Mouse (Mus musculus): ENCODE measurements at regions not wholly inside any gene's neighbourhood (a gene's known extent, or its start where the extent isn't known, plus 50 kb on each side); places are given as distances from the start of the nearest gene placed in this dataset.
A peak's percentile ranks its signal among the peaks of the same experiment; 100 is the strongest.

GRCm38 (mm10) chr15:11742820-11743219 lies 164.3 kb downstream of the Npr3 start:
- H3K27me3 ChIP-seq = no peaks in the 10 kb centered on the region
- H3K36me3 ChIP-seq = no peaks in the 10 kb centered on the region
- no peak for ATAC-seq (ENCODE audit: insufficient number of reproducible peaks, insufficient read depth, low FRiP score, low TSS enrichment, low read depth)
- H3K27ac ChIP-seq = no peak overlapping the region
- H3K4me3 ChIP-seq = no peak overlapping the region
- WGBS = 54% methylated on average over 7 of the region's 7 CpGs
- no peak overlapping the region for H3K4me2 ChIP-seq
- peaks cover 27% of the 10 kb centered on the region for H3K4me1 ChIP-seq
- no peaks in the 10 kb centered on the region for H3K9me3 ChIP-seq
- H3K9ac ChIP-seq = no peak overlapping the region

GRCm38 (mm10) chr15:11742346-11742729 lies 164.7 kb downstream of the Npr3 start:
- WGBS = 18% methylated on average over 6 of the region's 6 CpGs
- Histone ChIP-seq H3K4me1 (peaks cover 27% of the 10 kb centered on the region), H3K36me3 (no peaks in the 10 kb centered on the region), H3K4me3 (no peak overlapping the region), H3K9ac (0 out of 2 replicates have a peak overlapping the region, but pooled peaks have one; percentile 1), H3K27me3 (no peaks in the 10 kb centered on the region), H3K9me3 (no peaks in the 10 kb centered on the region), H3K4me2 (peak overlapping the region; percentile 41), H3K27ac (no peak overlapping the region)
- ATAC-seq (ENCODE audit: insufficient number of reproducible peaks, insufficient read depth, low FRiP score, low TSS enrichment, low read depth) = no peak

- H3K27me3 ChIP-seq = no peaks in the 10 kb centered on the region
- H3K4me3 ChIP-seq = no peak overlapping the region
- no peaks in the 10 kb centered on the region for H3K36me3 ChIP-seq
- 29% methylated on average over 18 of the region's 18 CpGs for WGBS
- ATAC-seq (ENCODE audit: insufficient number of reproducible peaks, insufficient read depth, low FRiP score, low TSS enrichment, low read depth) = no peak
- H3K27ac ChIP-seq = no peak overlapping the region
- H3K4me2 ChIP-seq = peak overlapping the region; percentile 41
- peaks cover 27% of the 10 kb centered on the region for H3K4me1 ChIP-seq
- 0 out of 2 replicates have a peak overlapping the region, but pooled peaks have one; percentile 1 for H3K9ac ChIP-seq
- no peaks in the 10 kb centered on the region for H3K9me3 ChIP-seq
Measured at GRCm38 (mm10) chr15:11741598-11742345, 165.3 kb downstream of the Npr3 start.

GRCm38 (mm10) chr15:11737436-11738000 lies 169.6 kb downstream of the Npr3 start:
- no peak for ATAC-seq (ENCODE audit: insufficient number of reproducible peaks, insufficient read depth, low FRiP score, low TSS enrichment, low read depth)
- 57% methylated on average over 4 of the region's 4 CpGs for WGBS
- Histone ChIP-seq H3K4me3 (no peak overlapping the region), H3K9me3 (no peaks in the 10 kb centered on the region), H3K27ac (no peak overlapping the region), H3K36me3 (no peaks in the 10 kb centered on the region), H3K4me1 (peaks cover 13% of the 10 kb centered on the region), H3K27me3 (no peaks in the 10 kb centered on the region), H3K9ac (no peak overlapping the region), H3K4me2 (no peak overlapping the region)

- no peak overlapping the region for H3K4me3 ChIP-seq
- no peak overlapping the region for H3K27ac ChIP-seq
- H3K4me2 ChIP-seq = no peak overlapping the region
- 83% methylated on average over 5 of the region's 5 CpGs for WGBS
- H3K4me1 ChIP-seq = no peaks in the 10 kb centered on the region
- no peaks in the 10 kb centered on the region for H3K9me3 ChIP-seq
- no peak overlapping the region for H3K9ac ChIP-seq
- no peak for ATAC-seq (ENCODE audit: insufficient number of reproducible peaks, insufficient read depth, low FRiP score, low TSS enrichment, low read depth)
- no peaks in the 10 kb centered on the region for H3K36me3 ChIP-seq
- no peaks in the 10 kb centered on the region for H3K27me3 ChIP-seq
Measured at GRCm38 (mm10) chr15:11734639-11735265, 172.3 kb downstream of the Npr3 start.

GRCm38 (mm10) chr15:11729381-11729780 lies 177.7 kb downstream of the Npr3 start:
- H3K4me2 ChIP-seq = no peak overlapping the region
- no peak overlapping the region for H3K9ac ChIP-seq
- peaks cover 4% of the 10 kb centered on the region; the same call in 1 of the 2 replicates for H3K4me1 ChIP-seq
- no peak overlapping the region for H3K4me3 ChIP-seq
- no peaks in the 10 kb centered on the region for H3K27me3 ChIP-seq
- no peak for ATAC-seq (ENCODE audit: insufficient number of reproducible peaks, insufficient read depth, low FRiP score, low TSS enrichment, low read depth)
- WGBS = 49% methylated on average over 3 of the region's 3 CpGs
- no peaks in the 10 kb centered on the region for H3K9me3 ChIP-seq
- no peak overlapping the region for H3K27ac ChIP-seq
- no peaks in the 10 kb centered on the region for H3K36me3 ChIP-seq

GRCm38 (mm10) chr15:11725620-11726530 lies 181.2 kb downstream of the Npr3 start:
- WGBS = 84% methylated on average over 10 of the region's 10 CpGs
- Histone ChIP-seq H3K9me3 (no peaks in the 10 kb centered on the region), H3K4me2 (no peak overlapping the region), H3K27me3 (no peaks in the 10 kb centered on the region), H3K27ac (no peak overlapping the region), H3K36me3 (no peaks in the 10 kb centered on the region), H3K4me3 (no peak overlapping the region), H3K4me1 (peaks cover 4% of the 10 kb centered on the region; the same call in 1 of the 2 replicates), H3K9ac (no peak overlapping the region)
- ATAC-seq (ENCODE audit: insufficient number of reproducible peaks, insufficient read depth, low FRiP score, low TSS enrichment, low read depth) = no peak

GRCm38 (mm10) chr15:11720645-11721044 lies 186.4 kb downstream of the Npr3 start:
- no peaks in the 10 kb centered on the region for H3K36me3 ChIP-seq
- no peak for ATAC-seq (ENCODE audit: insufficient number of reproducible peaks, insufficient read depth, low FRiP score, low TSS enrichment, low read depth)
- 69% methylated on average over 4 of the region's 4 CpGs for WGBS
- no peak overlapping the region for H3K27ac ChIP-seq
- H3K9ac ChIP-seq = no peak overlapping the region
- no peaks in the 10 kb centered on the region for H3K4me1 ChIP-seq
- no peak overlapping the region for H3K4me3 ChIP-seq
- H3K27me3 ChIP-seq = no peaks in the 10 kb centered on the region
- H3K9me3 ChIP-seq = no peaks in the 10 kb centered on the region
- H3K4me2 ChIP-seq = no peak overlapping the region

GRCm38 (mm10) chr15:11716168-11716842 lies 190.8 kb downstream of the Npr3 start:
- H3K27me3 ChIP-seq = no peaks in the 10 kb centered on the region
- H3K36me3 ChIP-seq = no peaks in the 10 kb centered on the region
- H3K4me2 ChIP-seq = no peak overlapping the region
- no peaks in the 10 kb centered on the region for H3K9me3 ChIP-seq
- no peak overlapping the region for H3K27ac ChIP-seq
- no peak for ATAC-seq (ENCODE audit: insufficient number of reproducible peaks, insufficient read depth, low FRiP score, low TSS enrichment, low read depth)
- H3K4me1 ChIP-seq = no peaks in the 10 kb centered on the region
- WGBS = 90% methylated on average over 11 of the region's 11 CpGs
- no peak overlapping the region for H3K4me3 ChIP-seq
- no peak overlapping the region for H3K9ac ChIP-seq

- H3K36me3 ChIP-seq = no peaks in the 10 kb centered on the region
- H3K9ac ChIP-seq = no peak overlapping the region
- ATAC-seq (ENCODE audit: insufficient number of reproducible peaks, insufficient read depth, low FRiP score, low TSS enrichment, low read depth) = no peak
- no peaks in the 10 kb centered on the region for H3K27me3 ChIP-seq
- no peak overlapping the region for H3K4me2 ChIP-seq
- peak overlapping the region; percentile 45; the same call in 1 of the 2 replicates for H3K27ac ChIP-seq
- H3K4me3 ChIP-seq = no peak overlapping the region
- WGBS = 67% methylated on average over 16 of the region's 16 CpGs
- no peaks in the 10 kb centered on the region for H3K9me3 ChIP-seq
- no peaks in the 10 kb centered on the region for H3K4me1 ChIP-seq
Measured at GRCm38 (mm10) chr15:11712481-11713274, 194.4 kb downstream of the Npr3 start.

Measured in embryonic facial prominence, embryonic 13.5 days (tissue).